Mouse (Mus musculus) E14TG2a.4 (cell line): Measurements from ENCODE around the gene Vwc2l.

Source experiments
- CTCF ChIP-seq: conservative IDR thresholded peaks from 2 replicates; pipeline ENCODE4 v1.5.1; 2014; ENCODE audit warnings: low read length
- NANOG ChIP-seq: IDR thresholded peaks from 2 replicates; pipeline ENCODE4 v1.6.1; 2014; ENCODE audit warnings: borderline replicate concordance, low read length, mixed read lengths

- TF ChIP-seq CTCF (no peak), NANOG (no peak)
Observed at GRCm38 (mm10) chr1:70823111-70823510, 97.6 kb downstream of the Vwc2l start.
